Mouse (Mus musculus): ENCODE data around the gene Nav2. TPM values are rescaled to one million over a fixed set of nuclear protein-coding genes. Genes with fewer than 3 reads are reported as not detected.

Gene Nav2
- polyA plus RNA-seq, 1 experiment from 2014 or later = 5.8 TPM

- 93% methylated on average over 3 of the region's 3 CpGs for WGBS
- TF ChIP-seq CTCF (IDR thresholded peaks at IDR 0.05; ENCODE audit: low read depth) = no peak
- H3K36me3 ChIP-seq (ENCODE audit: control insufficient read depth, insufficient read depth) = peaks cover 20% of the 10 kb centered on the region; the same call in 1 of the 2 replicates
- no peak overlapping the region for H3K9ac ChIP-seq (ENCODE audit: low read depth, low read length)
- H3K27ac ChIP-seq (ENCODE audit: low read depth, low read length) = no peak overlapping the region
- no peaks in the 10 kb centered on the region for H3K9me3 ChIP-seq (ENCODE audit: control insufficient read depth)
- H3K27me3 ChIP-seq (replicated peaks; ENCODE audit: control insufficient read depth, insufficient read depth, low read length) = no peaks in the 10 kb centered on the region
- no peak for ATAC-seq
- H3K4me3 ChIP-seq (ENCODE audit: low read depth, low read length) = no peak overlapping the region
- no peak overlapping the region for H3K4me2 ChIP-seq (replicated peaks; ENCODE audit: low read depth)
- no peaks in the 10 kb centered on the region for H3K4me1 ChIP-seq (replicated peaks; ENCODE audit: control insufficient read depth, insufficient read depth, low read length)
Measured at GRCm38 (mm10) chr7:49359120-49359519, 450.6 kb downstream of the Nav2 start.

GRCm38 (mm10) chr7:49360597-49360996 is 452.1 kb downstream of the Nav2 start:
- peaks cover 27% of the 10 kb centered on the region for H3K36me3 ChIP-seq (ENCODE audit: control insufficient read depth, insufficient read depth)

GRCm38 (mm10) chr7:49361465-49362090 is 453.1 kb downstream of the Nav2 start:
- 87% methylated on average over 9 of the region's 9 CpGs for WGBS
- no peak for TF ChIP-seq CTCF (IDR thresholded peaks at IDR 0.05; ENCODE audit: low read depth)

More at GRCm38 (mm10) chr7:49360597-49360996, 452.1 kb downstream of the Nav2 start:
- 80% methylated on average over 3 of the region's 3 CpGs for WGBS
- H3K4me3 ChIP-seq (ENCODE audit: low read depth, low read length) = no peak overlapping the region
- H3K27me3 ChIP-seq (replicated peaks; ENCODE audit: control insufficient read depth, insufficient read depth, low read length) = no peaks in the 10 kb centered on the region
- no peak overlapping the region for H3K4me2 ChIP-seq (replicated peaks; ENCODE audit: low read depth)
- ATAC-seq = no peak
- no peaks in the 10 kb centered on the region for H3K4me1 ChIP-seq (replicated peaks; ENCODE audit: control insufficient read depth, insufficient read depth, low read length)
- H3K9me3 ChIP-seq (ENCODE audit: control insufficient read depth) = no peaks in the 10 kb centered on the region
- no peak overlapping the region for H3K9ac ChIP-seq (ENCODE audit: low read depth, low read length)
- TF ChIP-seq CTCF (IDR thresholded peaks at IDR 0.05; ENCODE audit: low read depth) = no peak
- no peak overlapping the region for H3K27ac ChIP-seq (ENCODE audit: low read depth, low read length)

GRCm38 (mm10) chr7:49364486-49365162 is 456.1 kb downstream of the Nav2 start:
- no peak for TF ChIP-seq CTCF (IDR thresholded peaks at IDR 0.05; ENCODE audit: low read depth)
- Histone ChIP-seq H3K36me3 (ENCODE audit: control insufficient read depth, insufficient read depth) (peaks cover 27% of the 10 kb centered on the region), H3K4me1 (replicated peaks; ENCODE audit: control insufficient read depth, insufficient read depth, low read length) (no peaks in the 10 kb centered on the region), H3K27ac (ENCODE audit: low read depth, low read length) (no peak overlapping the region), H3K9me3 (ENCODE audit: control insufficient read depth) (no peaks in the 10 kb centered on the region), H3K4me3 (ENCODE audit: low read depth, low read length) (no peak overlapping the region), H3K4me2 (replicated peaks; ENCODE audit: low read depth) (no peak overlapping the region), H3K27me3 (replicated peaks; ENCODE audit: control insufficient read depth, insufficient read depth, low read length) (no peaks in the 10 kb centered on the region), H3K9ac (ENCODE audit: low read depth, low read length) (no peak overlapping the region)
- 90% methylated on average over 13 of the region's 13 CpGs for WGBS
- no peak for ATAC-seq

More at GRCm38 (mm10) chr7:49361465-49362090, 453.1 kb downstream of the Nav2 start:
- no peak overlapping the region for H3K4me2 ChIP-seq (replicated peaks; ENCODE audit: low read depth)
- H3K9me3 ChIP-seq (ENCODE audit: control insufficient read depth) = no peaks in the 10 kb centered on the region
- no peaks in the 10 kb centered on the region for H3K4me1 ChIP-seq (replicated peaks; ENCODE audit: control insufficient read depth, insufficient read depth, low read length)
- no peak overlapping the region for H3K27ac ChIP-seq (ENCODE audit: low read depth, low read length)
- no peak overlapping the region for H3K9ac ChIP-seq (ENCODE audit: low read depth, low read length)
- H3K36me3 ChIP-seq (ENCODE audit: control insufficient read depth, insufficient read depth) = peaks cover 27% of the 10 kb centered on the region
- H3K4me3 ChIP-seq (ENCODE audit: low read depth, low read length) = no peak overlapping the region
- no peaks in the 10 kb centered on the region for H3K27me3 ChIP-seq (replicated peaks; ENCODE audit: control insufficient read depth, insufficient read depth, low read length)
- ATAC-seq = no peak

- peaks cover 19% of the 10 kb centered on the region for H3K36me3 ChIP-seq (ENCODE audit: control insufficient read depth, insufficient read depth)
- no peak overlapping the region for H3K4me2 ChIP-seq (replicated peaks; ENCODE audit: low read depth)
- ATAC-seq = no peak
- H3K27ac ChIP-seq (ENCODE audit: low read depth, low read length) = no peak overlapping the region
- no peak overlapping the region for H3K9ac ChIP-seq (ENCODE audit: low read depth, low read length)
- H3K27me3 ChIP-seq (replicated peaks; ENCODE audit: control insufficient read depth, insufficient read depth, low read length) = no peaks in the 10 kb centered on the region
- H3K9me3 ChIP-seq (ENCODE audit: control insufficient read depth) = no peaks in the 10 kb centered on the region
- no peak overlapping the region for H3K4me3 ChIP-seq (ENCODE audit: low read depth, low read length)
- TF ChIP-seq CTCF (IDR thresholded peaks at IDR 0.05; ENCODE audit: low read depth) = no peak
- H3K4me1 ChIP-seq (replicated peaks; ENCODE audit: control insufficient read depth, insufficient read depth, low read length) = no peaks in the 10 kb centered on the region
- WGBS = 56% methylated on average over 5 of the region's 5 CpGs
Measured at GRCm38 (mm10) chr7:49368590-49368989, 460.1 kb downstream of the Nav2 start.

GRCm38 (mm10) chr7:49369006-49369405 is 460.5 kb downstream of the Nav2 start:
- 70% methylated on average over 3 of the region's 3 CpGs for WGBS
- Histone ChIP-seq H3K9ac (ENCODE audit: low read depth, low read length) (no peak overlapping the region), H3K9me3 (ENCODE audit: control insufficient read depth) (no peaks in the 10 kb centered on the region), H3K4me3 (ENCODE audit: low read depth, low read length) (no peak overlapping the region), H3K36me3 (ENCODE audit: control insufficient read depth, insufficient read depth) (peaks cover 15% of the 10 kb centered on the region), H3K4me1 (replicated peaks; ENCODE audit: control insufficient read depth, insufficient read depth, low read length) (no peaks in the 10 kb centered on the region), H3K27ac (ENCODE audit: low read depth, low read length) (no peak overlapping the region), H3K4me2 (replicated peaks; ENCODE audit: low read depth) (no peak overlapping the region), H3K27me3 (replicated peaks; ENCODE audit: control insufficient read depth, insufficient read depth, low read length) (no peaks in the 10 kb centered on the region)
- no peak for ATAC-seq
- TF ChIP-seq CTCF (IDR thresholded peaks at IDR 0.05; ENCODE audit: low read depth) = no peak

All from intestine, postnatal 0 days (tissue).